Mouse (Mus musculus): Measurements from ENCODE around the gene Fermt3.

- TF ChIP-seq CTCF (conservative IDR thresholded peaks at IDR 0.05; ENCODE audit: insufficient read depth, insufficient read length, low read depth, low read length) (no peak), POLR2A (IDR thresholded peaks at IDR 0.05; ENCODE audit: low read depth, low read length) (no peak)
These were observed at the start of gene Fermt3 for GRCm38 (mm10) chr19:7019191-7019590.
